Comparison of ENCODE assay signal across 8 mouse cellular contexts in genomic region chr11:116840748-116841147, GRCm38 (mm10). TPM values are rescaled to one million over a fixed set of nuclear protein-coding genes. Genes with fewer than 3 reads are reported as not detected.
DNase-seq lines count a peak whose midpoint lies in the region; ATAC-seq and TF ChIP-seq lines count a peak whose summit lies in the region.

No protein-coding gene starts in this region.

- intact Hi-C loops in heart, adult 2 months (cut with DNase I): no loop called here

- no peak overlapping the region for H3K4me3 ChIP-seq in heart, postnatal 0 days (ENCODE audit: low read depth, low read length)
- H3K4me3 ChIP-seq in heart, adult 2 months: no peak overlapping the region
- peak overlapping the region; percentile 92 for H3K4me3 ChIP-seq in embryonic facial prominence, embryonic 10.5 days
- no peak overlapping the region for H3K4me3 ChIP-seq in hindbrain, postnatal 0 days (ENCODE audit: low read length)
- H3K4me3 ChIP-seq in midbrain, embryonic 15.5 days: peak overlapping the region; percentile 63; the same call in 1 of the 2 replicates

- no peak for ATAC-seq in heart, postnatal 0 days (ENCODE audit: insufficient read depth, low read depth)
- ATAC-seq in hindbrain, postnatal 0 days: no peak
- no peak for ATAC-seq in midbrain, embryonic 15.5 days (replicated peaks)

- H3K9me3 ChIP-seq in heart, postnatal 0 days (replicated peaks; ENCODE audit: control insufficient read depth, low read length): no peaks in the 10 kb centered on the region
- H3K9me3 ChIP-seq in embryonic facial prominence, embryonic 10.5 days: no peaks in the 10 kb centered on the region
- H3K9me3 ChIP-seq in hindbrain, postnatal 0 days (ENCODE audit: low read length): no peaks in the 10 kb centered on the region
- no peaks in the 10 kb centered on the region for H3K9me3 ChIP-seq in midbrain, embryonic 15.5 days

- H3K79me2 ChIP-seq in heart, adult 2 months (replicated peaks; ENCODE audit: control insufficient read depth, insufficient read depth, low read length): no peaks in the 10 kb centered on the region; the same call in 1 of the 2 replicates

- H3K36me3 ChIP-seq in heart, postnatal 0 days (replicated peaks; ENCODE audit: control insufficient read depth, insufficient read depth, low read length): peaks cover 55% of the 10 kb centered on the region
- H3K36me3 ChIP-seq in heart, adult 2 months (ENCODE audit: control insufficient read depth, insufficient read depth, low read length): peaks cover 12% of the 10 kb centered on the region
- peaks cover 63% of the 10 kb centered on the region for H3K36me3 ChIP-seq in embryonic facial prominence, embryonic 10.5 days (replicated peaks)
- H3K36me3 ChIP-seq in hindbrain, postnatal 0 days (ENCODE audit: insufficient read depth, low read length): peaks cover 44% of the 10 kb centered on the region
- H3K36me3 ChIP-seq in midbrain, embryonic 15.5 days (replicated peaks): peaks cover 40% of the 10 kb centered on the region

- no peak overlapping the region for H3K9ac ChIP-seq in heart, postnatal 0 days (replicated peaks; ENCODE audit: low read depth, low read length)
- H3K9ac ChIP-seq in heart, adult 2 months (ENCODE audit: low read depth, low read length): no peak overlapping the region
- no peak overlapping the region; the same call in 1 of the 2 replicates for H3K9ac ChIP-seq in hindbrain, postnatal 0 days (replicated peaks; ENCODE audit: low read length)
- no peak overlapping the region for H3K9ac ChIP-seq in midbrain, embryonic 15.5 days

- peaks cover 24% of the 10 kb centered on the region for H3K4me1 ChIP-seq in heart, postnatal 0 days (ENCODE audit: control insufficient read depth, insufficient read depth)
- H3K4me1 ChIP-seq in heart, adult 2 months (ENCODE audit: control insufficient read depth, insufficient read depth, low read length): peaks cover 5% of the 10 kb centered on the region
- peaks cover 57% of the 10 kb centered on the region for H3K4me1 ChIP-seq in embryonic facial prominence, embryonic 10.5 days
- peaks cover 8% of the 10 kb centered on the region for H3K4me1 ChIP-seq in hindbrain, postnatal 0 days (ENCODE audit: insufficient read depth, low read length)
- H3K4me1 ChIP-seq in midbrain, embryonic 15.5 days: peaks cover 43% of the 10 kb centered on the region

- TF ChIP-seq EP300 in heart, postnatal 0 days (IDR thresholded peaks at IDR 0.05; ENCODE audit: low read depth): no peak
- TF ChIP-seq EP300 in heart, adult 2 months (IDR thresholded peaks at IDR 0.05; ENCODE audit: insufficient read depth, low read depth, low read length): no peak

- H3K27me3 ChIP-seq in heart, postnatal 0 days (ENCODE audit: control insufficient read depth, insufficient read depth, low read length): no peaks in the 10 kb centered on the region
- no peaks in the 10 kb centered on the region for H3K27me3 ChIP-seq in heart, adult 2 months (ENCODE audit: control insufficient read depth, insufficient read depth, low read length)
- H3K27me3 ChIP-seq in embryonic facial prominence, embryonic 10.5 days (replicated peaks; ENCODE audit: low read depth, poor library complexity, severe bottlenecking): no peaks in the 10 kb centered on the region
- H3K27me3 ChIP-seq in hindbrain, postnatal 0 days (ENCODE audit: insufficient read depth, low read length): no peaks in the 10 kb centered on the region
- no peaks in the 10 kb centered on the region for H3K27me3 ChIP-seq in midbrain, embryonic 15.5 days (replicated peaks)

- no peak for DNase-seq in heart, postnatal 0 days (ENCODE audit: low spot score)
- DNase-seq in heart, adult 2 months: no peak
- DNase-seq in embryonic facial prominence, embryonic 10.5 days (ENCODE audit: low spot score): no peak
- DNase-seq in hindbrain, postnatal 0 days (ENCODE audit: low spot score): no peak
- DNase-seq in retina, embryonic 14.5 days (ENCODE audit: low spot score): no peak
- DNase-seq in embryo, embryonic 10.5 days (ENCODE audit: low spot score): no peak
- DNase-seq in adrenal gland, postnatal 36 days: no peak

- peak overlapping the region; percentile 85 for H3K4me2 ChIP-seq in heart, postnatal 0 days (ENCODE audit: low read depth, low read length)
- peak overlapping the region; percentile 65 for H3K4me2 ChIP-seq in hindbrain, postnatal 0 days (ENCODE audit: low read depth, low read length)
- H3K4me2 ChIP-seq in midbrain, embryonic 15.5 days: peak overlapping the region; percentile 76

- TF ChIP-seq CTCF in heart, postnatal 0 days (IDR thresholded peaks at IDR 0.05; ENCODE audit: low read depth): no peak
- TF ChIP-seq CTCF in heart, adult 2 months (IDR thresholded peaks at IDR 0.05): no peak
- TF ChIP-seq CTCF in hindbrain, postnatal 0 days (IDR thresholded peaks at IDR 0.05; ENCODE audit: low read depth): no peak

- no peak overlapping the region for H3K27ac ChIP-seq in heart, postnatal 0 days (ENCODE audit: low read depth)
- no peak overlapping the region for H3K27ac ChIP-seq in heart, adult 2 months
- H3K27ac ChIP-seq in embryonic facial prominence, embryonic 10.5 days (replicated peaks): 0 out of 2 replicates have a peak overlapping the region, but pooled peaks have one; percentile 10
- H3K27ac ChIP-seq in hindbrain, postnatal 0 days: no peak overlapping the region
- H3K27ac ChIP-seq in midbrain, embryonic 15.5 days: no peak overlapping the region

- no peak for TF ChIP-seq POLR2A in heart, adult 2 months (IDR thresholded peaks at IDR 0.05; ENCODE audit: insufficient read depth, low read depth, low read length)

- WGBS in heart, postnatal 0 days: 71% methylated on average over 4 of the region's 4 CpGs
- WGBS in heart, adult 2 months: 75% methylated on average over 4 of the region's 4 CpGs
- 88% methylated on average over 4 of the region's 4 CpGs for WGBS in embryonic facial prominence, embryonic 10.5 days
- WGBS in hindbrain, postnatal 0 days: 85% methylated on average over 4 of the region's 4 CpGs
- WGBS in midbrain, embryonic 15.5 days: 85% methylated on average over 4 of the region's 4 CpGs

RNA-seq across cellular contexts. Expression of gene Mettl23, which starts 2.3 kb away (rescaled TPM):
- 39.2 and 63.2 TPM in 2 replicates for total RNA-seq in heart, postnatal 0 days (2014; rRNA removed; ENCODE audit: low replicate concordance)
- polyA plus RNA-seq in heart, postnatal 0 days (2015; fragmentation: Nextera tagmentation; extraction: Ambion mirVana): 77.1 and 77.6 TPM in 2 replicates
- 10 to 100 TPM; 38.3 to 40.5 TPM for total RNA-seq in heart, adult 2 months (2021)
- polyA plus RNA-seq in heart, adult 2 months (2012; rRNA removed): 34.3 and 59.4 TPM in 2 replicates
- 56.9 and 58.1 TPM in 2 replicates for polyA plus RNA-seq in embryonic facial prominence, embryonic 10.5 days (2016; fragmentation: Nextera tagmentation; extraction: Ambion mirVana)
- total RNA-seq in hindbrain, postnatal 0 days (2014; rRNA removed): 30.1 and 43.2 TPM in 2 replicates
- 50.8 and 54.4 TPM in 2 replicates for polyA plus RNA-seq in hindbrain, postnatal 0 days (2015; fragmentation: Nextera tagmentation; extraction: Ambion mirVana)
- 63.9 and 64.6 TPM in 2 replicates for polyA plus RNA-seq in midbrain, embryonic 15.5 days (2015; fragmentation: Nextera tagmentation; extraction: Ambion mirVana)
- total RNA-seq in adrenal gland, postnatal 36 days (2021): 10 to 100 TPM; 31.2 to 36.2 TPM

RNA-seq across cellular contexts. Expression of gene Jmjd6, which starts 2.5 kb away (rescaled TPM):
- 24.8 and 29.6 TPM in 2 replicates for total RNA-seq in heart, postnatal 0 days (2014; rRNA removed; ENCODE audit: low replicate concordance)
- polyA plus RNA-seq in heart, postnatal 0 days (2015; fragmentation: Nextera tagmentation; extraction: Ambion mirVana): 35.3 and 43.1 TPM in 2 replicates
- total RNA-seq in heart, adult 2 months (2021): 10 to 100 TPM; 34.1 to 37.4 TPM
- polyA plus RNA-seq in heart, adult 2 months (2012; rRNA removed): 14.6 and 20.9 TPM in 2 replicates
- polyA plus RNA-seq in embryonic facial prominence, embryonic 10.5 days (2016; fragmentation: Nextera tagmentation; extraction: Ambion mirVana): 88.3 and 97.5 TPM in 2 replicates
- total RNA-seq in hindbrain, postnatal 0 days (2014; rRNA removed): 31.9 and 37.5 TPM in 2 replicates
- polyA plus RNA-seq in hindbrain, postnatal 0 days (2015; fragmentation: Nextera tagmentation; extraction: Ambion mirVana): 48.1 and 48.6 TPM in 2 replicates
- 73.8 and 75.1 TPM in 2 replicates for polyA plus RNA-seq in midbrain, embryonic 15.5 days (2015; fragmentation: Nextera tagmentation; extraction: Ambion mirVana)
- 10 to 100 TPM; 33.0 to 46.7 TPM for total RNA-seq in adrenal gland, postnatal 36 days (2021)

RNA-seq across cellular contexts. Expression of gene Mfsd11, which starts 11.5 kb away (rescaled TPM):
- total RNA-seq in heart, postnatal 0 days (2014; rRNA removed; ENCODE audit: low replicate concordance): 23.2 and 46.3 TPM in 2 replicates
- polyA plus RNA-seq in heart, postnatal 0 days (2015; fragmentation: Nextera tagmentation; extraction: Ambion mirVana): 44.5 and 49.7 TPM in 2 replicates
- 10 to 100 TPM; 29.9 to 33.5 TPM for total RNA-seq in heart, adult 2 months (2021)
- polyA plus RNA-seq in heart, adult 2 months (2012; rRNA removed): 23.8 and 27.9 TPM in 2 replicates
- 23.8 and 26.8 TPM in 2 replicates for polyA plus RNA-seq in embryonic facial prominence, embryonic 10.5 days (2016; fragmentation: Nextera tagmentation; extraction: Ambion mirVana)
- total RNA-seq in hindbrain, postnatal 0 days (2014; rRNA removed): 38.7 and 45.6 TPM in 2 replicates
- polyA plus RNA-seq in hindbrain, postnatal 0 days (2015; fragmentation: Nextera tagmentation; extraction: Ambion mirVana): 56.8 and 62.8 TPM in 2 replicates
- polyA plus RNA-seq in midbrain, embryonic 15.5 days (2015; fragmentation: Nextera tagmentation; extraction: Ambion mirVana): 51.5 and 51.8 TPM in 2 replicates
- total RNA-seq in adrenal gland, postnatal 36 days (2021): 10 to 100 TPM; 33.7 to 35.2 TPM

RNA-seq across cellular contexts. Expression of gene Srsf2, which starts 12.1 kb away (rescaled TPM):
- 157 and 211 TPM in 2 replicates for total RNA-seq in heart, postnatal 0 days (2014; rRNA removed; ENCODE audit: low replicate concordance)
- polyA plus RNA-seq in heart, postnatal 0 days (2015; fragmentation: Nextera tagmentation; extraction: Ambion mirVana): 349 and 359 TPM in 2 replicates
- total RNA-seq in heart, adult 2 months (2021): 100 to 1,000 TPM in 1 of 2 experiments, 10 to 100 TPM in 1; 91.4 to 104 TPM
- 158 and 165 TPM in 2 replicates for polyA plus RNA-seq in heart, adult 2 months (2012; rRNA removed)
- polyA plus RNA-seq in embryonic facial prominence, embryonic 10.5 days (2016; fragmentation: Nextera tagmentation; extraction: Ambion mirVana): 890 and 902 TPM in 2 replicates
- total RNA-seq in hindbrain, postnatal 0 days (2014; rRNA removed): 228 and 253 TPM in 2 replicates
- polyA plus RNA-seq in hindbrain, postnatal 0 days (2015; fragmentation: Nextera tagmentation; extraction: Ambion mirVana): 454 and 491 TPM in 2 replicates
- polyA plus RNA-seq in midbrain, embryonic 15.5 days (2015; fragmentation: Nextera tagmentation; extraction: Ambion mirVana): 535 and 551 TPM in 2 replicates
- total RNA-seq in adrenal gland, postnatal 36 days (2021): 100 to 1,000 TPM; 235 to 275 TPM

RNA-seq across cellular contexts. Expression of gene Mxra7, which starts 12.9 kb away (rescaled TPM):
- total RNA-seq in heart, postnatal 0 days (2014; rRNA removed; ENCODE audit: low replicate concordance): 6.3 and 17.9 TPM in 2 replicates
- polyA plus RNA-seq in heart, postnatal 0 days (2015; fragmentation: Nextera tagmentation; extraction: Ambion mirVana): 20.0 and 21.7 TPM in 2 replicates
- 10 to 100 TPM; 15.1 to 19.4 TPM for total RNA-seq in heart, adult 2 months (2021)
- polyA plus RNA-seq in heart, adult 2 months (2012; rRNA removed): 10.4 and 15.6 TPM in 2 replicates
- 18.1 and 23.2 TPM in 2 replicates for polyA plus RNA-seq in embryonic facial prominence, embryonic 10.5 days (2016; fragmentation: Nextera tagmentation; extraction: Ambion mirVana)
- total RNA-seq in hindbrain, postnatal 0 days (2014; rRNA removed): 36.6 and 38.3 TPM in 2 replicates
- 41.9 and 50.2 TPM in 2 replicates for polyA plus RNA-seq in hindbrain, postnatal 0 days (2015; fragmentation: Nextera tagmentation; extraction: Ambion mirVana)
- 25.1 and 26.9 TPM in 2 replicates for polyA plus RNA-seq in midbrain, embryonic 15.5 days (2015; fragmentation: Nextera tagmentation; extraction: Ambion mirVana)
- 10 to 100 TPM; 38.6 to 52.5 TPM for total RNA-seq in adrenal gland, postnatal 36 days (2021)

Comparison
In these comparisons a context has a peak if more than half of its experiments do, and no peak if none do; other contexts are left out.
1. H3K4me3 ChIP-seq: peak in embryonic facial prominence, embryonic 10.5 days (single experiment) and midbrain, embryonic 15.5 days (single experiment); none in heart, postnatal 0 days (single experiment), heart, adult 2 months (single experiment) and hindbrain, postnatal 0 days (single experiment).
2. Peak in every context shown above with its lines, with median percentiles within 50 percentile points of each other: H3K4me2 ChIP-seq.